Mouse (Mus musculus): ENCODE data around the gene Capzb. TPM values are rescaled to one million over a fixed set of nuclear protein-coding genes. Genes with fewer than 3 reads are reported as not detected.

The Capzb gene
- total RNA-seq, 2 experiments from 2014 or later, result 418 to 433 TPM

DNA sequence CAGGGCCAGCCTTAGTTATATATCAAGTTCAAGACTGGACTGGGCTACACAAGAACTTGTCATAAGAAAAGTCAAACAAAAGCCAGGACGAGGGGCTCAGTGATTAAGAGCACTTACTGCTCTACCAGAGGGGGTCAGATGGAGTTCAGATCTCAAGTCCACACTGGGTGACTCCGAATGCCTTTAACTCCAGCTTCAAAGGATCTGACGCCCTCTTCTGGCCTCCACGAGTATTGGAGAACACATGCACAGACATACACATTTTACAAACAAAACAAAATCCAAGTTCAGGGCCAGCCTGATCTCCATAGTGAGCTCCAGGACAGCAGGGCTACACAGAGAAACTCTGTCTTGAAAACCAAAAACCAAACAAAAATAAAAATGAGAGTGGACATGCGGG is 13.1 kb downstream of the Capzb start:
- intact Hi-C loops (cut with DNase I), result loop anchor here (5.0 kb wide), 1 partner anchor 46 kb away; no protein-coding TSS in a partner anchor
- DNase-seq, result no peak

DNA sequence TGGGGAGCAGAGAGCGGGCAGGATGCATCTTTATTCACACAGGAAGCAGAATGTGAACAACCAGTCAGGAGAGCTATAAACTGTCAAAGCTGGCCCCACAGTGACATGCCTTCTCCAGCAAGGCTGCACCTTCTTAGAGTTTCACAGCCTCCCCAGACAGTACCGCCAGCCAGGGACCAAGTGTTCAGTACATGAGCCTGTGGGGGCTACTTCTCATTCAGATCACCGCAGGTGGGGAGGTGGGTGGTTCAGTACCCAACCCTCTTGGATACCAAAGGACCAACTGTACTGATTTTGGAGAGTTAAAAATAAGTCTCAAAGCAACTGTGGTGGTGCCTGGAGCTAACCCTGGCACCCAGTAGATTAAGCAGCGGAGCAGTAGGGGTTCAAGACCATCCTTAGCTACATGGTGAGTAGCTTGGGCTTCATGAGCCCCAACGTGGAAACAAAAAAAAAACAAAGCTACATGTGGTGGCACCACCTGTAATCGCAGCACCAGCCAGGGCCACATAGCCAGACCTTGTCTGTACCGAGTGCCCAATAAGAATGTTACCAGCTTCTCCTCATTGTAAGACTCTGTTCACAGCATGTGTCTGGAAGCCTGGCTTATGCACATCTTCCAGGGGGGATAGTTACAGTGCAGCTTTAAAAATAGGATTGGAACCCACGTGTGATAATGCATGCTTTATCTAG is 13.8 kb downstream of the Capzb start:
- no peak for DNase-seq
- intact Hi-C loops (cut with DNase I), result loop anchor here (5.0 kb wide), 1 partner anchor 46 kb away; no protein-coding TSS in a partner anchor

DNA sequence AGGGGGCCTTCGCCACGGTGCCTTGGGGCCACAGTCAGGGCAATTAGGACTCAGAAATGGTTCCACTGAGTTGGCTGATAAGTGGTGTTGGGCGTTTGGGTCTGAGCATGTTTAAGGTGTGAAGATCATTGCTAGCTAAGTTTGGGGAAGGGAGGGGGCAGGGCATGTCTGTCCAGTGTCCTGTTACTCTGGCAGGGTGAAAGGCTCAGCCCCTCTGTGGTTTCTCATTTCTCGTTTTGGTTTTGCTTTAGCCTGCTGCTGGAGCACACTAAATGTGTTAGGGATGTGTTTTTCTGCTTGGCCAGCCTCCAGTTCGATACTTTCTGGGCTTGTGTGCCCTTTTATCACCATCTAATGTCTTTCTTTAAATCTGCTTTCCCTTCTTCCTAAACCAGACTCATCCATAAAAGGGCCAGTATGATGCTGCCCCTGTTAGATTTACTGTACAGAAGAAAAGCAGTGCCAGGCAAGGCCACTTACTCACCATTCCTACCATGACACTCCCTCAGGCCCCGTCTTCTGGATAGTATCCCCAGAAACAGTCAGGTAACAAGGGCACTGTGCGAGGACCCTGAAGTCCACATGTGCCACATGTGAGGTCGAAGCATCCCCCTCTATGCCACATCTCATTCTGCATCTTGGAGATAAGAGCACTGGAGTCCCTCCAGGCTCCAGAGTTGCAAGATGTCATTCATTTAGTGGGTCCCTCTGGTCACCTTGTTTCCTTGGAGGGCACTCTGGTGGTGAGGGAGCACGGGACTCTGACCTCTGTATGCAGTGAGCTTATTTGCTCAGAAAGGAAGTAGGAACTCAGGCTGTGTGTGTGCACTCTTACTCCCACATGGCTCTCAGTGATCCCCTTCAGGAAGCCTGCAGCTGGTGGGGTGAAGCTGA is 15.8 kb downstream of the Capzb start:
- DNase-seq, result peak in 1 of 2 experiments; percentile 39
- intact Hi-C loops (cut with DNase I), result loop anchor here (2.0 to 5.0 kb wide), 2 partner anchors 16 to 44 kb away; partner anchors contain the start of gene Capzb

DNA sequence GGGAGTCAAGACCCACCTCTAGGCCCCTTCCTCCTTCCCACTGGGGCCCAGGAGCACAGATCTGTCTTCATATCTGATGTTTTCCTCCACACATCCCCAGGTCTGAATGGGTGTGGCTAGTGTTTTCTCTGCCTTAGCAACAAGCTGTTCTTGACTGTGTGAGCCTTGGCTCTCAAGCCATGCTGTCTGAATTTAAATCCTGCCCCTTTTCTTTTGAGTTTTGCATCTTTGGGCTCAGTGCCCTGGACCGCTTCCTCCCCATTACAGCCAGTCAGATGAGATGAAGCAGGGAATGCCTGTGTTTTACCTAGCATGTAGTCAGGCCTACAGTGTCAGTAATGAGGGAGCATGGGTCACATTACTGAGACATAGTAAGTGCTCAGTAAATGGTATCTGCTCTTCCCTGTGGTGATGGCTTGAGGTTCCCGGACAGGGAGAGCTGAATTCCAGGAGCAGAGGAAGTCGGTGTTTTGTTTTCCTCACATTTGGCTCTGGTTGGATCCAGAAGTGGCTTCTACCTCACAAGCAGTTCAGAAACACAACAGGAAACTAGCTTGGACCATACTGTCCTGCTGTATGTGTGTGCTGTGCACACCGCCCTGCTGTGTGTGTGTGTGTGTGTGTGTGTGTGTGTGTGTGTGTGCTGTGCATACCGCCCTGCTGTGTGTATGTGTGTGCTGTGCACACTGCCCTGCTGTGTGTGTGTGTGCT is 16.6 kb downstream of the Capzb start:
- intact Hi-C loops (cut with DNase I), result loop anchor here (2.0 to 5.0 kb wide), 2 partner anchors 16 to 43 kb away; partner anchors contain the start of gene Capzb
- DNase-seq, result no peak

DNA sequence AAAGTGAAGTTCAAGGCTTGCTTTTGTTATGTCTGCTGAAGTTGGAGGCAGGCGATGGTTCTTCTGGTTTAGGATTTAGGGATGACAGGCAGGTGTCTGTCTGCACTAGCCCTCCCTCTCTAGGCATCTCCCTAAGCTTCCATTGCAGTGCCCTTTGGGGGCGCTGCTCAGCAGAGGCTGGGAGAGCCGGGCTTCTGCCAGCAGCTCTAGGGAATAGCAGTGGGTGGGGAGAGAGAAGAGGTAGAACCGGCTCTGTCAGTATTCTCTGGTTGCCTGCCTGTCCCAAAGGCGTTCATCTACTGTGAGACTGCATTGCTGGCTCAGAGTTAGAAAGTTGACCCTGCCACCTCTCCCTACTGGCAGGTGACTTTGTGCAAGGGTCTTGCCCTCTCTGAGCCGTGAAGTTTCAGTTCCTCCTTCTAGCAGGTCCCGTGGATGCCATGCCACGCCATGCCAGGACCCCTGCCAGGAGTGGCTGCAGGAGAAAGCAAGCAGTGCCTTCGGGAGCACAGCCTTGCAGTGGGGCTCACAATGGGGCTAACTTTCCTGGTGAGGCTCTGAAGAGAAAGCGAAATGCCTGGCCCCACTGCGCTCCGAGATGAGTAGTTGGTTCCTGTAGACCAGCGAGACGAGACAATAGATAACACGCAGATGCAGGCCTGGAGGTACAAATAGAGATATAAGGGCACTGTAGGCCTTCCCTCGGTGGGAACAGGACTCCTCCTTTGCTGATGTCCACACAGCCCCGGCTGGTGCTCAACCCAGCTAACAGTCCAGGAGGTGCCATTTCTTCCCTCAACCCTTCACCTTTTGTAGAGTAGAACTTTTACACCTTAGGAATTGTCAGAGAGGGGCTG is 19.5 kb downstream of the Capzb start:
- intact Hi-C loops (cut with DNase I), result no loop called here

DNA sequence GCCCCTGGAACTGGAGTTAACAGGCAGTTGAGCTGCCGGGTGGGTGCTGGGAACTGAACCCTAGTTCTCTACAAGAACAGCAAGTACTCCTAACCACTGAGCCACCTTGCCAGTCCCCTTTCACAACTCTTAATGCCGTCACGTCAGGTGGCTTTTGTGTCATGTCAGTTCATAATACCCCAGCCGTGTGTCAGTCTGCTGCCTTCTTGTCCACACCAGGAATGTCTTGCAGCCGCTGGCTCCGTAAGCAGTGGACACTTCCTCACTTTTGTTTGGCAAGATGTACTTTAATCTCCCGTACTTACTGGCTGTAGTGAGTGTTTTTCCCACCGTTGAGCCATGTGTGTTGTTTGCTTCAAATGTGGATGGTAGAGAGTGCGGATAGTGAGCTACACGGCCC is 20.4 kb downstream of the Capzb start:
- no peak for DNase-seq
- intact Hi-C loops (cut with DNase I), result no loop called here

More for the DNA sequence above, 19.5 kb downstream of the Capzb start:
- DNase-seq, result peak in 1 of 2 experiments; percentile 52

DNA sequence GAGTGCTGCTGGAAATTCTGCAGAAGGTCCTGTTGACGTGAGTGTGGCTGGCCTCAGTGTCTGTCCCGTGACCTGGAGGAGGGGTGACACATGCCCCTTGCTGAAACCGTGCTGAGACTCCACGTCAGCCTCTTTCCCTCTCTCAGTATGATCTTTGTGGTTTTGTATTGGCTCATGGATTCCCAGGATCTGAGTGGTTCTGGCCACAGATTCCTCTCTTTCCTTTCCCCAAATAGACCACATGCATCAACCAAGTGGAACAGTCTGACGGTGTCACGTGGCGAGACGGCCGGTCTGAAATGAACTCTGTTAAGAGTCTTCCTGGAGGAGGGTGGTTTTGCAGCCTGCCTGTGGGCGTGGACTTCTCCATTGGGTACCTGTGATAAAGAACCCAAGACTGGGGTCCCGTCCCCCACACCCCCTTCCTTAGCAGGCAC is 21.3 kb downstream of the Capzb start:
- intact Hi-C loops (cut with DNase I), result no loop called here
- DNase-seq, result peak in 1 of 2 experiments; percentile 61

DNA sequence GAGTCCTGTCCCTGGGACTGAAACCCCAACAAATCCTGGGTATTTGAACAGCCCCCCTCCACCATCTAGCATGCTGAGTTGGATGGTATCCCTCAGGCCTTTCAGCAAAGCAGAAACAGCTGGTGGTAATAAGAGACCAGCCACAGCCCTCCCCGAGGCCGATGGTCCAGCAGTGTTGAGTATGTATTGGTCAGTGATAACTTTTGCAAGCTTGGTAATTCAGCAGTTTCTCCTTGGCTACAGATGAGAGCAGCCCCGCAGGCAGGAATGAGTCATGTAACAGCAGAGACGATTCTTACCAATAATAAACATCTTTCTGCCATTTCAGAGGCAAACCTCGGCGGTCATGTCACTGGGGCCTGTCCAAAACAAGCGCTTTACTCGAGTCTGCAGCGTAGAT is 23.9 kb downstream of the Capzb start:
- intact Hi-C loops (cut with DNase I), result no loop called here
- no peak for DNase-seq

DNA sequence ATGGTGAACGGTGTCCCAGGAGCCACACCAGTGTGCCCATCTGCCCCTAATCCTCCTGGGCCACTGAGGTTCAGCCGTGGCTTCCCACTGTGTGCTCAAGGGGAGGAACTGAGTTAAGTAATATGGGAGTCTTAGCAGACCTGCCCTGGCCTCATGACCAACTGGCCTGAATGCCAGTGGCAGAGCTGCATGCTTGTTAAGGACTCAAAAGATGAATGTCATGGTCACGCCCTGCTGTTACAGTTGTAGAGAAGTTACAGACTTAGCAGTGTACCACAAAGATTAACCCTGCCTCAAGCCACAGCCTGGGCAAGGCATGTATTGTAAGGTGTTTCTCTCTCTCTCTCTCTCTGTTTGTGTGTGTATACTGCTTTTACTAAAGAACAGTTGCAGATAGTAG is 25.8 kb downstream of the Capzb start:
- no peak for DNase-seq
- intact Hi-C loops (cut with DNase I), result no loop called here

DNA sequence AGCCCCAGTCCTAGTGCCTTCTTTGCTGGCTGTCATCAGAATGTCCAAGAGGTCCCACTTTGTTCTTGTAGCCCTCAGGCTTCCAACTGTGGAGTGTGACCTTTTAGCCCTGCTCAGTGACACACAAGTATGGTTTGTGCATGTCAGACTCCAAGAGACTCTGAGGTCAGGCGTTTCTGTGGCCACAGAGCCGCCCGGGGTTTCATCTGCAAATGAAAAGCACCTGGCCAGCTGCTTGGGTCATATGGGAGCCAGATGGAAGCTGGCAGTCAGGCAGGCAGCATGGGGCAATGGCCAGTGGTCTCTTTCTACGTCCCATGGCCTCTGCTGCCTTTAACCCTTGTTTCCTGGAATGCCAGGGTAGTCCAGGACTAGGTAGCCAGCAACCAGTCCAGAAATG is 27.0 kb downstream of the Capzb start:
- intact Hi-C loops (cut with DNase I), result no loop called here
- DNase-seq, result no peak

DNA sequence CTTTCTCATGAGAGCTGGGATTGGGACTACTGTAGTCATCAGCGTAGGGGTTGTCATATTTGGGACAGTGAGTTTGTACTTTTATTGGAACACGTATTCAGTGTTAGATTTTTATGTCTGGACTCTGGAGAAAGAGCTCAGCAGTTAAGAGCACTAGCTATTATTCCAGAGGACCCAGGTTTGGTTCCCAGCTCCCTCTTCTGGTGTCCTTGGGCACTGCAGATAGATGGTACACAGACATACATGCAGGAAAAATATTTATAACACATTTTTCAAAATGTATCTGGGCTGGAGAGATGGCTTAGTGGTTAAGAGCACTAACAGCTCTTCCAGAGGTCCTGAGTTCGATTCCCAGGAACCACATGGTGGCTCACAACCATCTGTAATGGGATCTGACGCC is 28.3 kb downstream of the Capzb start:
- DNase-seq, result peak in 1 of 2 experiments; percentile 69
- intact Hi-C loops (cut with DNase I), result no loop called here

DNA sequence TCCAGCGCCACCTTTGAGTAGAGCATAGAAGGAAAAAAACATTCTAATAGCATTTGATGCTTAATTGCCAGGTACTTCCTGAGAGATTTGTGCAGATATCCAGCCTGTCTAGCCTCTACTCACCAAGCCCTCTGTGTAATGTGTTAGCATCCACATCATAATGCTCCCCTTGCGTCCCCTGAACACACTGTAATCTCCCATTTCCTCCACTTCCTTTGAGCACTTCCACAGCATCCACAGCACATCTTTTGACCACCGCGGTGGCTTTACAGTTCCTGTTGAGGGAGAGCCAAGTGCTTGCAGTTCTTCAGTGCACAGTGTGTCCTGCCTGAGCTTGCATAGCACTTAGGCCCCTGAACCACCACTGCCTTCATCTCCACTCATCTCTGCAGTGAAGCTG is 29.1 kb downstream of the Capzb start:
- intact Hi-C loops (cut with DNase I), result no loop called here
- DNase-seq, result no peak

DNA sequence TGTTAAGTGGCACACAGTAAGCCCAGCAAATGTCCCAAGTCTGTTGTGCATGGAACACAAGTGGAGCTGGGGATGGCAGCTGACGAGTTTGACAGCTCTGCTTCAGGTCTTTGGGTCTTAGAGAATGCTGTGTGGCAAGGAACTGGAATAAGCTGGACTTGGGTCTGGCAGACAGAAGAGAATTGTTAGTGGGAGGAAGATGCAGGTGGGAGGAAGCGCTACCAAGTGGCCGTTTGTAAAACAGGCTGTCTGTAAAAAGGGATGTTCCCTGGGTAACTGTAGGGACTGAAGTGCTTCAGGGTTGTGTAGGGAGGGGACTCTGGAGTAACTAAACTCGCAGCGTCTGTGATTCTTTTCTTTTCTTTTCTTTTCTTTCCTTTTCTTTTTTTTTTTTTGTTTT is 32.4 kb downstream of the Capzb start:
- intact Hi-C loops (cut with DNase I), result no loop called here
- no peak for DNase-seq

DNA sequence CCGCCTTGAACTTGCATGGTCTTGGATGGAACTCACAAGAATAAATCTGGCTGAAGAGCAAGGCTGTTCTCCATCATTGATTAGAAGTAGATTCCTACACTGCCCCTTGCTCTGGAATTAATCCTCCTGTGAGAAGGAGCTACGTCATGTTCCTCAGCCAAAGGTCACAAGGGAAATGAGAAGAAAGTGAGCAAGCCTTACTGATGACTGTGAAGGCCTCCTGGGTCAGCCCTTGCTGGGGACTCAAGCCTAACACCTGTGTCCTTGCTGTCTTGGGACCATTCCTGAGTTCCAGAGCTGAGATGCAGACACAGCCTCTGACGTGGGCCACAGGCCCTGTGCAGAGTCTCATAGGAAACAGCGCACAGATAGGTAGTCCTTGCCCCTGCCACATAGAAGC is 33.2 kb downstream of the Capzb start:
- intact Hi-C loops (cut with DNase I), result no loop called here

DNA sequence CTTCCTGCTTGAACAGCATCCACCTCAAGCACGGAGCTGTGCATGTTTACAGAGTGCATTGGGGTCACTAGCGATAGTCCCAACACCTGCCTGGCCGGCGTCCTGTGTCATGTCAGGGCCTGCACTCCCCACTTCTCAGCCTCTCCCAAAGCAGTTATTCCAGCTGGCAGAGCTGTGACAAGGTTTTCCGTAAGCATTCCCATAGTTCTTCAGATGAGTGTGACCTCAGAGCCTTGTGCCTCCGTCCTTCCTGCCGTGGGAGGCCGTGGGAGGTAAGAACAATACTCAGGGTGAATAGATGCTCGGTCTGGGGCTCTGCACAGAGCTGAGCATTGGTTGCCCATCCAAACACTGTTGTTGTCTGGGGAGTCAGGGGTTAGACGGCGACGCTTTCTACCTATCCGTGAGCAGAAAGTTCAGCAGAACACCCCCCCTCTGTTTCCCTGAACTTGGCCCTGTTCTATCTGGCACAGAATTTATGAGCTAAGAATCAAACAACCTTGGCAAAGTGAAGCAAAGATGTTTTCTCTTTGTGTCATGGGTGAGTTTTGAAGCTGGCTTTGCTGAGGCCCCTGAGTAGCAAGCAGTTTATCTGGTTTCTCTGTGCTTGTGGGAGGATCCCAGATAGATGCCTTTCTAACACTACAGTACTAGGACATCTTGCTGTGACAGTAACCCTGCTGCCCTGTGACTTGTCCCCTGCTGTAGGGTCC is 34.0 kb downstream of the Capzb start:
- intact Hi-C loops (cut with DNase I), result no loop called here
- no peak for DNase-seq

More for the DNA sequence above, 33.2 kb downstream of the Capzb start:
- DNase-seq, result no peak

DNA sequence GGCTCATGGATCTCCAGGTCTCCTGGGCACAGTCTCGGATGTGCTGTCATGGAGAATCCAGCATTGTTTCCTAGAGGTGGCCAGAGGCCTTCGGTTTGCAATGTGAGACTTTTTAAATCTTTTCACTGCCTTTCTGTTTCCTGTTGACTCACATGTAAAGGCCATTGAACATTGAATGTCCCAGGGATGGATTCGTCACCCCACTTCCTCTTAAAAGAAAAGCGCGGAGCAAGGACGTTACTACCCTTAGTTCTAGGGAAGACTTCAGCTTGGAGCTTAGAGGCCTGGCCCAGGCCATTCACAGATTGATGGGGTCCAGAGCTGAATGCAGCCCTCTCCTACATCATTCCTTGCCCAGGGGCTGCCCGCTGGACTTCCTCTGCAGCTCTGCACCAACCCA is 35.2 kb downstream of the Capzb start:
- no peak for DNase-seq
- intact Hi-C loops (cut with DNase I), result no loop called here

DNA sequence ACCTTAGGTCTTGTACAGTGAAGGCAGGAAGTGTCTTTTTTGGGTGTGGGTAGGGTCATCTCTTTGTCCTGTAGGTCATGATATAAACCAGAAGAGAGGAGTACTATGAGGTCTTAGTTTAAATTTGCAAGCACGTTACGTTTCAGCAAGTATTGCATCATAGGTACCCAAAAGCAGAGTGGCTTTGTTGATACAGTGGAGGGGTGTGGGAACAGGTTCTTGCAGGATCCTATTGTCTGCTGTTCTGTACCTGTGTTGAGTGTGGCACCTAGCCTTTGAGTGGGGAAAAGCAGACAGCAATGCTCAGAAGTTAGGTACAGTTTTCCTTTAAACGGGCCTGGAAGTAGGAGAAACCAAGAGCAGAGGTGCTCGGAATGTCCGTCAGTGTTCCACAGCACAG is 36.6 kb downstream of the Capzb start:
- intact Hi-C loops (cut with DNase I), result no loop called here
- no peak for DNase-seq

DNA sequence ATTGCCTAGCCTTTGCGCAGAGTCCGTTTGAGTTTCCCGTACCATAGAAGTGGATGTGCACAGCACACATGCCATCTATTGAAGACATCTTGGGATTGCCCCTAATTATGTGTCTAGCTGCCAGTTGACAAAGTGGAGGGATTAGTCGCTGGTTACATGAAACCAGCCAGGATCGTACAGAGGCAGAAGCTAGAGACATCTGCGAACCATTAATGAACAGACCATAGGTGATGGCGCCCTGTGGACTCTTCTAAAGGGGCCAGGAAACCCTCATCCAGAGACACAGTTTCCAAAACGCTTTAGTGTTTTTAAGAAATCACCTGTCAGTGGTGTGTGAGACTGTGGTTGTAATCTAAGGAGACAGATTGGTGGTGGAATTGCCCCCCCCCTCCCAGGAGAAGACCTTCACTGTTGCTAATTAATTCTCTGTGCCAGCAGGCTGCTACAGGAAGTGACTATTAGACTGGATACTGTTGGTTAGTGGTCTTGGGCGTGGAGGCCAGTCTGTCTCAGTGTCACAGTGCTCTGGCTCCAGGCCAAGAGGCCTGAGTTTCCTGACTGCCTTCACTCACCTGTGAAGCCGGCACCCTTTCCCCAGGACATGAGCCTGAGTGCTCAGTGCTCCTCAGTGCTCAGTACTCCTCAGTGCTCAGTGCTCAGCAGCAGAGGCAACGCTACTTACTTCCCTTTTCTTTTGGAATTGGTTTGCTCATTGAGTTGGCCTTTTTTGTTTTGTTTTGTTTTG is 37.8 kb downstream of the Capzb start:
- intact Hi-C loops (cut with DNase I), result no loop called here
- DNase-seq, result peak in 1 of 2 experiments; percentile 53

DNA sequence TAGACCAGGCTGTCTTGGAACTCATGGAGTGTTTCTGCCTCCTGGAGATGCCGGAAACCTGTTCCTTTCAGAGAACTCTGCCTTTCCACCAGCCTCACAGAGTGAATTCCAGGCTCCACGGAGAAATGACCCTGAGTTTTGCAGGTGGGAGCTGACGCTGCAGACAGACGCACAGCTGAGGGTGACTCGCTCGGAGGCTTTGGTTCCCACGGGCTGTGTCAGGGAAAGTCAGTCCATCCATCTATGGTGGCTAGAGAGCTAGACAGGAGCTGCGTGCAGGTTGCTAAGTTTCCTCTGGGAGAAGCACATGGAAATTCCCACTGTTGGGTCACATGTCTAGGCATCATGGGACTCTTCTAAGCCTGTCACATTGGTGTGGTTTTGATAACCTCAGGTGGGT is 38.5 kb downstream of the Capzb start:
- intact Hi-C loops (cut with DNase I), result no loop called here

More for the DNA sequence above, 38.5 kb downstream of the Capzb start:
- DNase-seq, result no peak
